Mouse (Mus musculus): ENCODE measurements around the gene Duoxa1. TPM values are rescaled to one million over a fixed set of nuclear protein-coding genes. Genes with fewer than 3 reads are reported as not detected.

Duoxa1 gene
- total and polyA plus RNA-seq, 2 experiments from 2014 or later, result 0.35 TPM; not detected in 1

DNA sequence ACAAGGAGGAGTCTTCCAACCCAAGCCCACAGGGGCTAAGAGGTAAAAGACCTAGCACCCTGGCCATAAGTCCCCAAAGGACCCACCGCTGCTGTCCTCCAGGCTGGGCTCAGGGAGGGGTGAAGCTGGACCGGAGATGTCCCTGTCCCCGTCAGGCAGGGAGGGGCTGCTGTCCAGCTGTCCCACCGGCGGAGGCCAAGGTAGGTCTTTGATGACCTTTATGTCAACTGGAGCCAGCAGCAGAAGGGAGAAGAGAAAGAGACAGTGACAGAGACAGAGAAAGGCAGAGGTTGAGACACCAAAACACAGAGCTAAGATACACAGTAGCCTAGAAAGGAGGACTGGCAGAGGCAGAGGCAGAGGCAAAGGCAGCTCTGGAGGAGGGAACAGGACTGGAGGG, 41.9 kb upstream of the Duoxa1 start:
- Histone ChIP-seq H3K4me1 (ENCODE audit: insufficient read depth, low read length) (peaks cover 26% of the 10 kb centered on the region; the same call in 1 of the 2 replicates), H3K4me3 (ENCODE audit: low read length) (no peak overlapping the region), H3K27ac (no peak overlapping the region), H3K9ac (replicated peaks; ENCODE audit: low read length) (no peak overlapping the region), H3K9me3 (ENCODE audit: low read length) (no peaks in the 10 kb centered on the region), H3K4me2 (ENCODE audit: low read depth, low read length) (no peak overlapping the region), H3K27me3 (ENCODE audit: insufficient read depth, low read length) (no peaks in the 10 kb centered on the region), H3K36me3 (ENCODE audit: insufficient read depth, low read length) (peaks cover 13% of the 10 kb centered on the region; the same call in 1 of the 2 replicates)
- ATAC-seq (no peak), DNase-seq (ENCODE audit: low spot score) (no peak)
- WGBS, result 89% methylated on average over 5 of the region's 5 CpGs
- TF ChIP-seq CTCF (IDR thresholded peaks at IDR 0.05; ENCODE audit: low read depth), result no peak

DNA sequence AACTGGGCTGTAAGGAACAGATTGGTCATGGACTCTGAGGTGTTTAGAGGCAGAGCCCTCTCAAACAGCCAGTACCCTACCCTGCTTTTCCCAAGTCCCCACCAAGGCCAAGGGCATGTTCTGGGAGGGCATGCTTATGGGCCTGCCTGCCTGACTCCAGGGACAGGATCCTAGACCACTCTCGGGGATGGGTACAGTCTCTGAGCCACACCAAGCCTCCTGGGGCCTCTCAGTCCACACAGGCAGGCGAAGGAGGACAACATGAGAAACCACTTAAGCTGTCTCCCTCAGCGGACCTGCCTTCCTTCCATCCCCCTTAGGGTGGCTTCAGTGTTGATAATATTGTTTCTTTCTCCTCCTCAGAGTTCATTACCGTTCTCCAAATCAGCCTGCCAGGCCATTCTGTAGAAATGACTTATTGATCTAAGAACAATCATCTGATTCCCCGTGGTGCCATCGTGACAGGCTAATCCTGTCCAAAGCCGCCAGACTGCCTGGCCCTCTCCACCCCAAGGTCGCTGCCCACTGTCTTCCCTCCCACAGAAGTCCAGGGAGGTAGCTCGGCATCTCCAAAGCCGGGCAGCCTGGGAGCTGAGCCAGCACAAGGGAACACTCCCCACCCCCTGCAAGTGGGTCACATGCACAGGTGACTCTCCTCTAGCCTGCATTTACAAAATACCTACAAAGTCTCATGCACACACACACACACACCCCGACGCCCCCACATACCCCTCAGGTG, 40.8 kb upstream of the Duoxa1 start:
- Histone ChIP-seq H3K9me3 (ENCODE audit: low read length) (no peaks in the 10 kb centered on the region), H3K4me3 (ENCODE audit: low read length) (no peak overlapping the region), H3K36me3 (ENCODE audit: insufficient read depth, low read length) (peaks cover 13% of the 10 kb centered on the region; the same call in 1 of the 2 replicates), H3K4me2 (ENCODE audit: low read depth, low read length) (no peak overlapping the region), H3K27me3 (ENCODE audit: insufficient read depth, low read length) (no peaks in the 10 kb centered on the region), H3K27ac (peak overlapping the region; percentile 38; the same call in 1 of the 2 replicates), H3K9ac (replicated peaks; ENCODE audit: low read length) (no peak overlapping the region), H3K4me1 (ENCODE audit: insufficient read depth, low read length) (peaks cover 26% of the 10 kb centered on the region; the same call in 1 of the 2 replicates)
- 38% methylated on average over 12 of the region's 12 CpGs for WGBS
- TF ChIP-seq CTCF (IDR thresholded peaks at IDR 0.05; ENCODE audit: low read depth), result no peak
- ATAC-seq (no peak), DNase-seq (ENCODE audit: low spot score) (no peak)

DNA sequence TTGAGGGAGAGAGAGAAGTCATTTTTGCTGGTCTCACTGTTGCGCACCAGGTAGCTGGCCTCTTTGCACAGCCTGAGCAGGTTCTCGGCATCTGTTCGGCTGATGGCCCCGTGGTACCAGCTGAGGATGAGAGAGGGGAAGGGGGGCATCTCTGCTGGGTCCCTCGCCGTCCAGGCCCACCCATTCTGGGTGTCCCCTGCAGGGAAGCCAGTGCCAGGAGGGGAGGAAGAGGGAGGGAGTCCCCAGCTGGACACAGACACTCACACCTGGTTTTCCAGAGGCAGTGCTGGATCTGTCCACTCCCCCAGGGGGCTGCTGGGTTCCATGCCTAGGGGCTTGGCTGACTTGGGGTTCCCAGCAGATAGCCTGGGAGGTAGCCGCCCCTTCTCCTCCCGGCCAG, 40.2 kb upstream of the Duoxa1 start:
- H3K4me2 ChIP-seq (ENCODE audit: low read depth, low read length), result no peak overlapping the region
- TF ChIP-seq CTCF (IDR thresholded peaks at IDR 0.05; ENCODE audit: low read depth), result no peak
- peaks cover 26% of the 10 kb centered on the region; the same call in 1 of the 2 replicates for H3K4me1 ChIP-seq (ENCODE audit: insufficient read depth, low read length)
- no peak overlapping the region for H3K9ac ChIP-seq (replicated peaks; ENCODE audit: low read length)
- H3K36me3 ChIP-seq (ENCODE audit: insufficient read depth, low read length), result peaks cover 13% of the 10 kb centered on the region; the same call in 1 of the 2 replicates
- ATAC-seq (no peak), DNase-seq (ENCODE audit: low spot score) (no peak)
- 67% methylated on average over 8 of the region's 8 CpGs for WGBS
- H3K27me3 ChIP-seq (ENCODE audit: insufficient read depth, low read length), result no peaks in the 10 kb centered on the region
- peak overlapping the region; percentile 38; the same call in 1 of the 2 replicates for H3K27ac ChIP-seq
- H3K4me3 ChIP-seq (ENCODE audit: low read length), result no peak overlapping the region
- no peaks in the 10 kb centered on the region for H3K9me3 ChIP-seq (ENCODE audit: low read length)

DNA sequence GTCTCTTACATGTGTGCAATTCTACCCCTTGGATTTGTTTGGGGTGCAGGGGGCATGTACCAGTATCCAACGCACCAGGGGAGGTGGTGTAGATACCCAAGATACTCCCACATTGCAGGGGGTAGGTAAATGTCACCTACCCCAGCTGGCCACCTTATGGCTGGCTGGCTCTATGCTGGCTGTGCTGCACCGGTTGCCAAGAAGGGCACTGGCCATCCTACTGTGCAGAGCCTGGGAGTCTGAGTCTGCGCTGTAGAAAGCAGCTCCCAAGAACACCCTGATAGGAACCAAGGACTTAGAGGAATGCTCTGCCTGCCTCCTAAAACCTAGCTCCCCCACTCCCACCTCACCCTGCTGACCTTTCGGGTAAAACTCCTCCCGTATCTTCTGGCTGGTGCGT, 39.5 kb upstream of the Duoxa1 start:
- Histone ChIP-seq H3K36me3 (ENCODE audit: insufficient read depth, low read length) (peaks cover 12% of the 10 kb centered on the region; the same call in 1 of the 2 replicates), H3K27ac (peak overlapping the region; percentile 7; the same call in 1 of the 2 replicates), H3K9me3 (ENCODE audit: low read length) (no peaks in the 10 kb centered on the region), H3K4me3 (ENCODE audit: low read length) (no peak overlapping the region), H3K4me2 (ENCODE audit: low read depth, low read length) (no peak overlapping the region), H3K27me3 (ENCODE audit: insufficient read depth, low read length) (no peaks in the 10 kb centered on the region), H3K9ac (replicated peaks; ENCODE audit: low read length) (no peak overlapping the region), H3K4me1 (ENCODE audit: insufficient read depth, low read length) (peaks cover 29% of the 10 kb centered on the region; the same call in 1 of the 2 replicates)
- no peak for ATAC-seq
- no peak for TF ChIP-seq CTCF (IDR thresholded peaks at IDR 0.05; ENCODE audit: low read depth)
- no peak for DNase-seq (ENCODE audit: low spot score)
- WGBS, result 66% methylated on average over 6 of the region's 6 CpGs

GRCm38 (mm10) chr2:122351931-122352329, 38.4 kb upstream of the Duoxa1 start:
- no peak overlapping the region for H3K9ac ChIP-seq (replicated peaks; ENCODE audit: low read length)
- ATAC-seq (no peak; the same call in 1 of the 2 replicates), DNase-seq (ENCODE audit: low spot score) (peak; percentile 90)
- TF ChIP-seq CTCF (IDR thresholded peaks at IDR 0.05; ENCODE audit: low read depth), result no peak
- 15% methylated on average over 4 of the region's 4 CpGs for WGBS
- no peaks in the 10 kb centered on the region for H3K9me3 ChIP-seq (ENCODE audit: low read length)
- H3K4me3 ChIP-seq (ENCODE audit: low read length), result no peak overlapping the region
- no peak overlapping the region for H3K4me2 ChIP-seq (ENCODE audit: low read depth, low read length)
- H3K4me1 ChIP-seq (ENCODE audit: insufficient read depth, low read length), result peaks cover 31% of the 10 kb centered on the region; the same call in 1 of the 2 replicates
- H3K36me3 ChIP-seq (ENCODE audit: insufficient read depth, low read length), result peaks cover 3% of the 10 kb centered on the region; the same call in 1 of the 2 replicates
- H3K27me3 ChIP-seq (ENCODE audit: insufficient read depth, low read length), result no peaks in the 10 kb centered on the region
- H3K27ac ChIP-seq, result peak overlapping the region; percentile 82

DNA sequence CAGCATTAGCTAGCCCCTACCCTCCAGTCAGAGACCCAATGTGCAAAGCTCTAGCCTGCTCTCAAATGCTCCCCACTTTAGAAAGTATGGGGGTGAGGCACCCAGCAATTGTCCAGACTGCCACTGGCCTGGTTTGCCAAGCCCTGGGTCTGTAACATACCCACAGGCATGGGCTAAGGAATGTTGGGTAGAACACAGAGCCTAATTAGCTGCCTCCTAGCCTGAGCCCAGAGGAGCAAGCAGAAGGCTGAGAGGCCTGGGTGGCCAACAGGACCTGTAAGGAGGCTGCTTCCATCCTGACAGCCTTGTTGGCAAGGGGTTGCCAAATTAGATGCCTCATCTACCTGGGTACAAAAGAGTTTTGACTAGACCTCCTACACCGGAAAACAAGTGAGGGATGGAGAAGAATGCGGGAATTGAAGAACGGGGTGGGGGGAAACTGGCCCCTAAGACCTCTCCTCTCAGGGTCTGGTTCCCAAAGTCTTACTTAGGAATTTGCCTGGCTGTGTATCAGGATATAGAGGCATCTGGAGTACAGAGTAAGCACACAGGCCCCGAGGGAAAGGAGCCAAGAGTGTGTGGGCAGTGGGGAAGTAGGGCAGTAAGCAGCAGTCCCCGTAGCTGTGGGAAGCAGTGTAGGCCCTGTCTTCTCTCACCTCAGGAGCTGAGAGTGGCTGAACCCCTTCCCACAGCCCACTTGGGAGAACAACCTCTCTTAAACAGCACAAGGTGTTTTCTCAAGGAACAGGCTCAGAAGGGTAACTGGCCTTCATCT, 37.8 kb upstream of the Duoxa1 start:
- no peak overlapping the region for H3K4me2 ChIP-seq (ENCODE audit: low read depth, low read length)
- 34% methylated on average over 5 of the region's 5 CpGs for WGBS
- H3K9me3 ChIP-seq (ENCODE audit: low read length), result no peaks in the 10 kb centered on the region
- H3K27me3 ChIP-seq (ENCODE audit: insufficient read depth, low read length), result no peaks in the 10 kb centered on the region
- peak overlapping the region; percentile 82 for H3K27ac ChIP-seq
- TF ChIP-seq CTCF (IDR thresholded peaks at IDR 0.05; ENCODE audit: low read depth), result no peak
- peaks cover 31% of the 10 kb centered on the region; the same call in 1 of the 2 replicates for H3K4me1 ChIP-seq (ENCODE audit: insufficient read depth, low read length)
- 0 out of 2 replicates have a peak overlapping the region, but pooled peaks have one; percentile 21 for H3K9ac ChIP-seq (replicated peaks; ENCODE audit: low read length)
- no peak for ATAC-seq
- H3K36me3 ChIP-seq (ENCODE audit: insufficient read depth, low read length), result no peaks in the 10 kb centered on the region
- no peak overlapping the region for H3K4me3 ChIP-seq (ENCODE audit: low read length)
- peak; percentile 60 for DNase-seq (ENCODE audit: low spot score)

All from hindbrain, postnatal 0 days (tissue).